Comparison of ENCODE assay signal across 15 mouse cellular contexts in genomic region chr1:97938053-97938452, GRCm38 (mm10).
DNase-seq lines count a peak whose midpoint lies in the region; ATAC-seq and TF ChIP-seq lines count a peak whose summit lies in the region.
"Had no signal": no experiment of that assay in that cellular context is flagged by ENCODE, and none has a peak within 500 bp of the region (broad histone marks: within the 10 kb centered on the region; RNA-seq: fewer than 3 reads in every experiment).

No protein-coding gene starts in this region.

- H3K4me3 ChIP-seq in hindbrain, postnatal 0 days (ENCODE audit: low read length) = no peak overlapping the region
- no peak overlapping the region for H3K4me3 ChIP-seq in hindbrain, embryonic 10.5 days
- H3K4me3 ChIP-seq in lung, adult 2 months (replicated peaks; ENCODE audit: extremely low read depth, low read depth, low read length) = no peak overlapping the region
- H3K4me3 ChIP-seq: erythroblast, embryonic 14.5 days; heart, embryonic 12.5 days had no signal

- no peaks in the 10 kb centered on the region for H3K9me3 ChIP-seq in hindbrain, postnatal 0 days (ENCODE audit: low read length)
- no peaks in the 10 kb centered on the region for H3K9me3 ChIP-seq in hindbrain, embryonic 10.5 days
- H3K9me3 ChIP-seq: heart, embryonic 12.5 days had no signal

- H3K9ac ChIP-seq in hindbrain, postnatal 0 days (replicated peaks; ENCODE audit: low read length) = no peak overlapping the region
- H3K9ac ChIP-seq: heart, embryonic 12.5 days; liver, postnatal 0 days had no signal

- no peaks in the 10 kb centered on the region for H3K4me1 ChIP-seq in hindbrain, postnatal 0 days (ENCODE audit: insufficient read depth, low read length)
- no peaks in the 10 kb centered on the region; the same call in 1 of the 2 replicates for H3K4me1 ChIP-seq in hindbrain, embryonic 10.5 days (replicated peaks)
- peaks cover 5% of the 10 kb centered on the region for H3K4me1 ChIP-seq in lung, adult 2 months (ENCODE audit: control insufficient read depth, insufficient read depth, low read length)

- no peak for TF ChIP-seq POLR2A in lung, adult 2 months (IDR thresholded peaks at IDR 0.05; ENCODE audit: borderline replicate concordance, extremely low read depth, low read depth, low read length)

- peak overlapping the region; percentile 56; the same call in 1 of the 2 replicates for H3K27ac ChIP-seq in hindbrain, postnatal 0 days
- no peak overlapping the region for H3K27ac ChIP-seq in hindbrain, embryonic 10.5 days

- H3K27me3 ChIP-seq in hindbrain, postnatal 0 days (ENCODE audit: insufficient read depth, low read length) = no peaks in the 10 kb centered on the region
- H3K27me3 ChIP-seq in hindbrain, embryonic 10.5 days (ENCODE audit: insufficient read depth, poor library complexity, severe bottlenecking) = no peaks in the 10 kb centered on the region
- H3K27me3 ChIP-seq: heart, embryonic 12.5 days had no signal

- DNase-seq in cerebellum, postnatal 10 days = peak; percentile 14 to 34
- DNase-seq in cerebellum, adult 8-10 months = no peak
- DNase-seq in hindbrain, postnatal 0 days (ENCODE audit: low spot score) = no peak
- no peak for DNase-seq in hindbrain, embryonic 10.5 days (ENCODE audit: low spot score)
- DNase-seq in lung, postnatal 36 days = peak; percentile 48
- no peak for DNase-seq in lung, adult 2 months
- DNase-seq in retina, embryonic 14.5 days (ENCODE audit: low spot score) = peak; percentile 25
- no peak for DNase-seq in spleen, postnatal 4 days (ENCODE audit: low spot score in 2 of 2)
- DNase-seq: cerebellum, adult 11 months; heart, postnatal 36 days; kidney, postnatal 25 days; liver; liver, postnatal 0 days had no signal

- no peak for TF ChIP-seq CTCF in hindbrain, postnatal 0 days (IDR thresholded peaks at IDR 0.05; ENCODE audit: low read depth)
- TF ChIP-seq CTCF in lung, adult 2 months (IDR thresholded peaks at IDR 0.05; ENCODE audit: insufficient read depth, low read length) = no peak

- H3K4me2 ChIP-seq in hindbrain, postnatal 0 days (ENCODE audit: low read depth, low read length) = no peak overlapping the region
- H3K4me2 ChIP-seq: heart, embryonic 12.5 days had no signal

- no peaks in the 10 kb centered on the region for H3K36me3 ChIP-seq in hindbrain, postnatal 0 days (ENCODE audit: insufficient read depth, low read length)
- H3K36me3 ChIP-seq in hindbrain, embryonic 10.5 days = no peaks in the 10 kb centered on the region

- WGBS in hindbrain, postnatal 0 days = 52% methylated on average over 3 of the region's 3 CpGs
- 56% methylated on average over 3 of the region's 3 CpGs for WGBS in hindbrain, embryonic 10.5 days
- 32% methylated on average over 3 of the region's 3 CpGs for WGBS in lung, adult 2 months

- no peak for ATAC-seq in hindbrain, postnatal 0 days
- ATAC-seq: liver, postnatal 0 days had no signal

Comparison
In these comparisons a context has a peak if more than half of its experiments do, and no peak if none do; other contexts are left out.
1. DNase-seq: peak in cerebellum, postnatal 10 days (2 of 2), lung, postnatal 36 days (single experiment) and retina, embryonic 14.5 days (single experiment); none in cerebellum, adult 8-10 months (single experiment), hindbrain, postnatal 0 days (single experiment), hindbrain, embryonic 10.5 days (single experiment), lung, adult 2 months (single experiment) and spleen, postnatal 4 days (0 of 2).